Comparison of ENCODE assay signal across 1 mouse cellular context in the genomic region with DNA sequence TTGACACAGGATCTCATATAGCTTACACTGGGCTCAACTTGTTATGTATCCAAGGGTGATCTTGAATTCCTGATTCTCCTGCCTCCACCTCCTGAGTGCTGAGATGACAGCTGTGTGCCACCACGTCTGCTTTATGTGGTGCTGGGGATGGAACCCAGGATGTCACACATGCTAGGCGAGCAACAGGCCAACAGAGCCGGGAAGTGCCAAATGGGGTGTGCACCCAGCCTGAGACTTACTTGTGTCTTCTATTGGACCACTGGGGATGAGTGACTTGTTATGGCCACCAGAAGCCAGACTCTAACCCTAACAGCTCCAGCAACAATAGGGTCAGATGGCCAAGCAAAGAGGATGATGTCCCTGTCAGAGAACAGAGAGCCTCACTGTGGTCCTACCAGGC. TPM values are rescaled to one million over a fixed set of nuclear protein-coding genes. Genes with fewer than 3 reads are reported as not detected.
"Had no signal": no experiment of that assay in that cellular context is flagged by ENCODE, and none has a peak within 500 bp of the region (broad histone marks: within the 10 kb centered on the region; RNA-seq: fewer than 3 reads in every experiment).

No protein-coding gene starts in this region.

RNA-seq across cellular contexts. Expression of gene Slc25a42, which starts 4.1 kb away (rescaled TPM):
- total RNA-seq: monocyte, adult 5-6 weeks had no signal
